Mouse (Mus musculus) G1E (cell line): ENCODE measurements around the gene Gjb5. TPM values are rescaled to one million over a fixed set of nuclear protein-coding genes. Genes with fewer than 3 reads are reported as not detected.

ENCODE experiments used
- ATAC-seq: 2 replicates; pipeline ENCODE4 v1.8.0; 2016; ENCODE audit warnings: mild to moderate bottlenecking; ENCODE audit not compliant: insufficient number of reproducible peaks, poor library complexity, low FRiP score, severe bottlenecking; ENCODE audit errors: extremely low read depth
- DNase-seq: peaks from one replicate; pipeline ENCODE4 v3.0.0; 2012; ENCODE audit warnings: low spot score
- H3K27me3 ChIP-seq: 2 replicates; pipeline ENCODE4 v1.6.1; 2012; ENCODE audit warnings: mild to moderate bottlenecking, low read length, inconsistent platforms; ENCODE audit not compliant: insufficient read depth
- H3K36me3 ChIP-seq: replicated peaks from 2 replicates; pipeline ENCODE3; 2012; ENCODE audit warnings: mild to moderate bottlenecking, inconsistent platforms
- H3K4me1 ChIP-seq: 2 replicates; pipeline ENCODE4 v1.6.1; 2012; ENCODE audit warnings: low read depth, low read length, inconsistent platforms, mixed read lengths; ENCODE audit not compliant: insufficient read depth
- H3K4me3 ChIP-seq: 2 replicates; pipeline ENCODE4 v1.5.1; 2012; ENCODE audit warnings: low read depth, mild to moderate bottlenecking, inconsistent platforms, low read length, moderate library complexity, mixed read lengths
- H3K9me3 ChIP-seq: replicated peaks from 2 replicates; pipeline ENCODE4 v1.6.1; 2012; ENCODE audit warnings: inconsistent platforms
- CTCF ChIP-seq: IDR thresholded peaks from 2 replicates; pipeline ENCODE4 v1.5.1; 2012; ENCODE audit warnings: low read depth, low read length, inconsistent platforms, mixed read lengths
- GATA1 ChIP-seq: IDR thresholded peaks from 2 replicates; pipeline ENCODE4 v1.6.1; 2012; ENCODE audit warnings: borderline replicate concordance, low read length, inconsistent platforms, mixed read lengths
- GATA2 ChIP-seq: IDR thresholded peaks from 2 replicates; pipeline ENCODE4 v1.6.1; 2012; ENCODE audit warnings: low read depth, low read length, inconsistent platforms, borderline replicate concordance
- POLR2AphosphoS5 ChIP-seq: IDR thresholded peaks from 2 replicates; pipeline ENCODE4 v1.6.1; 2012; ENCODE audit warnings: low read depth, low read length, inconsistent platforms; ENCODE audit not compliant: insufficient replicate concordance
- TAL1 ChIP-seq: conservative IDR thresholded peaks from 2 replicates; pipeline ENCODE4 v1.6.1; 2012; ENCODE audit warnings: low read depth, low read length, inconsistent platforms, mixed read lengths
- polyA plus RNA-seq: library from polyadenylated mRNA; stranded (reverse); fragments of >175 nt; gene quantifications from 2 replicates; pipeline ENCODE4 v1.2.3, GENCODE M21; 2012
- total RNA-seq, 2 experiments: library from RNA; stranded (forward) in 1 of 2; stranded (reverse) in 1 of 2; fragments of 200-1000 nt in 1 of 2; fragments of >200 nt in 1 of 2; fragmentation: Nextera tagmentation in 1 of 2; gene quantifications; 2 replicates each; pipeline ENCODE4 v1.2.3; 2014 to 2017

The Gjb5 gene
- total and polyA plus RNA-seq, 3 experiments = 0.27 TPM; not detected in 2

DNA sequence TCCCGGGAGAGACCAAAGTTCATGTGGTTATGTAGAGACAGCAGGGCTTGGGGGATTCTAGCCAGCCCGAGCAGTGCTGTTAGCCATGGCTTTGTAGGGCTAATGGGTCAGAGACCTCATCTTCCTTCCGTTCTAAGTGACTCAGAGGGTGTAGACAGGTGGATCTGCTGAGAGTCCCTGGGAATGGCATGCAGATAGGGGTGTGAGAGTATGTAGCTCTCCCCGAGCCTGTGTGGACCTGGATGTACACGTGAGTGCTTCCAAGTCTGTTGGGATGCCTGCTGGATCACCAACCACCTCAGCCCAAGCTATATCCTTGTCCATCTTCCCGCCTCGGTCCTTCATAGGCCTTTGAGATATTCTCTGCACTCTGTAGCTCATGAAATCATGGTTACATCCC is 29.6 kb downstream of the Gjb5 start:
- no peak overlapping the region for H3K4me3 ChIP-seq
- no peak for ATAC-seq
- no peaks in the 10 kb centered on the region for H3K36me3 ChIP-seq
- no peaks in the 10 kb centered on the region; the same call in 1 of the 2 replicates for H3K27me3 ChIP-seq
- DNase-seq = no peak
- H3K4me1 ChIP-seq = no peaks in the 10 kb centered on the region
- no peak for TF ChIP-seq TAL1
- H3K9me3 ChIP-seq = peaks cover 86% of the 10 kb centered on the region

DNA sequence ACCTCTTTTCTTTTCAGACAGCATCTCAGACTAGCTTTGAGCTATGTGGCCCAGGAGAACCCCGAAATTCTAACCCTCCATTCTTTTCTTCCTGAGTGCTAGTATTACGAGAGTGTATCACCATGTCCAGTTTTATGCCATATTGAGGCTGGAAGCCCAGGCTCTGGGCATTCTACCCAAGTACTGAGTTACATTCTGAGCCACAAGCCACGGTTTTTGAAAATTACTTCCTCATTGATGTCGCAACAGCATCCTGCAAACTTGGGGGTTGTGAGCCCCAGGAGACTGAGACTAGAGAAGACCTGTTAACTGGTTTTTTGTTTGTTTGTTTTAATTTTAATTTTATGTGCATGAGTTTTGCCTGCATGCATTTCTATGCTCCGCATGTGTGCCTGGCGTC is 30.2 kb downstream of the Gjb5 start:
- TF ChIP-seq GATA2 = no peak
- TF ChIP-seq TAL1 = no peak
- DNase-seq (no peak), ATAC-seq (no peak)
- Histone ChIP-seq H3K36me3 (no peaks in the 10 kb centered on the region), H3K9me3 (peaks cover 86% of the 10 kb centered on the region), H3K27me3 (no peaks in the 10 kb centered on the region; the same call in 1 of the 2 replicates), H3K4me3 (no peak overlapping the region), H3K4me1 (no peaks in the 10 kb centered on the region)

DNA sequence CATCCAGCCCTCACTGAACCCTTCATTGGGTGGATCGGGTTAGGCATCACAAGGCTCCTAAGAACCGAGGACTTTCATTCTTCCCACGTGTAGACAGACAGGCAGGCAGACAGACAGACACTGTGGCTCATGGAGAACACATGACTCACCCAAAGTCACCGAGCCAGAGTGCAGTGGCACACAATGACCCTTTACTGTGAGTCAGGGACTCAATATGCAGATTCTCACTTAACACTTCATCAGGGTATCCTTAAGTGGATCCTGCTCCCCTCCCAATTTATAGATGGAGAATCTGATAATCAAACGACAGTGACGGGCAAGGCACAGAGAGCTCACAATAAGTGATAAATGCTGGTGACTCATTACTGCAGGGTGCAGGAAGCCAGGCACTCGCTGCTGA is 30.7 kb downstream of the Gjb5 start:
- H3K27me3 ChIP-seq = no peaks in the 10 kb centered on the region; the same call in 1 of the 2 replicates

DNA sequence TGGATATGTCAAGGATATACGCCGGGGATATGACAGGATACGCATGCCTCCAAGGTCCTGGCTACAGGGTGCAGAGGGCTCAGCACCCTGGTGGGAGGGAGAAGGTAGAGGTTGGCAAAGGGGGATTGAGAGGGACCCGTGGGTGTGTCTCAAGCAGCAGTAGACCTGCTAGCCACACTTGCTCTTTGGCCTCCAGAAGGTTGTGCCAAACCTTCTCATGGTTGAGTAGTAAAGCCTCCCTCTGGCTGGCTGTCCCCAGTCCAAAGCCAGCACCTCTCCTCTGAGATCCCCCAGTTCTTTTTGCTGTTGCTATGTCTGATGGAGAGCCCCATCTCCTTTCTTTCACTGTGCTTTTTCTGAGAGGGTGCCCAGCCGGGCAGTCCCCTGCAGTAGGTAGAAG is 32.7 kb downstream of the Gjb5 start:
- no peaks in the 10 kb centered on the region for H3K36me3 ChIP-seq
- no peaks in the 10 kb centered on the region; the same call in 1 of the 2 replicates for H3K27me3 ChIP-seq
- no peak for ATAC-seq
- H3K4me3 ChIP-seq = no peak overlapping the region
- H3K9me3 ChIP-seq = peaks cover 74% of the 10 kb centered on the region
- H3K4me1 ChIP-seq = no peaks in the 10 kb centered on the region
- DNase-seq = no peak
- no peak for TF ChIP-seq TAL1
- no peak for TF ChIP-seq CTCF
- no peak for TF ChIP-seq POLR2AphosphoS5
- TF ChIP-seq GATA2 = no peak
- no peak for TF ChIP-seq GATA1

More for the DNA sequence above, 30.7 kb downstream of the Gjb5 start:
- ATAC-seq (no peak), DNase-seq (no peak)
- Histone ChIP-seq H3K4me3 (no peak overlapping the region), H3K4me1 (no peaks in the 10 kb centered on the region), H3K9me3 (peaks cover 84% of the 10 kb centered on the region), H3K36me3 (no peaks in the 10 kb centered on the region)
- TF ChIP-seq GATA1 = no peak
- TF ChIP-seq GATA2 = no peak
- TF ChIP-seq TAL1 = no peak
- no peak for TF ChIP-seq POLR2AphosphoS5
- TF ChIP-seq CTCF = no peak

DNA sequence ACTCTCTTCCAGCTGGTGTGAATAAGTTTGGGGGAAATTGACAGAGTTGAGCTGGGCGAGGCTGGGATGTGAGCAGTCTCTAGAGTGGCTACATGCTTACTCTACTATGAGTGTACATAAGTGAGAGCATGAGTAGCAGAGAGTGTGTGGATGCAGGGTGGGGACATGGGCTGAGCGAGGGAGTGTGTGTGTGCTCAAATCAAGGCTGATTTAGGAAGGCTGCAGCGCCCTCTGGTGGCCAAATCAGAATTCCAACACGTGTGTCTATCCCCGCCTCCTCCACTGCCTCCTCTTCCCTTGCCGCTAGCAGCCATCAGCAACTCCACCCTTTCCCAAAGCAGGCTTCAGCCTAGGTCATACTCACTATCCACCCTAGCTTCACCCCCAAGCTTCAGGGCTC is 33.2 kb downstream of the Gjb5 start:
- TF ChIP-seq POLR2AphosphoS5 = no peak
- no peak for TF ChIP-seq GATA2
- TF ChIP-seq GATA1 = no peak
- peak; percentile 10; the same call in 1 of the 2 replicates for TF ChIP-seq CTCF
- ATAC-seq (no peak), DNase-seq (no peak)
- Histone ChIP-seq H3K4me3 (no peak overlapping the region), H3K9me3 (peaks cover 73% of the 10 kb centered on the region), H3K4me1 (no peaks in the 10 kb centered on the region), H3K27me3 (no peaks in the 10 kb centered on the region; the same call in 1 of the 2 replicates), H3K36me3 (no peaks in the 10 kb centered on the region)

DNA sequence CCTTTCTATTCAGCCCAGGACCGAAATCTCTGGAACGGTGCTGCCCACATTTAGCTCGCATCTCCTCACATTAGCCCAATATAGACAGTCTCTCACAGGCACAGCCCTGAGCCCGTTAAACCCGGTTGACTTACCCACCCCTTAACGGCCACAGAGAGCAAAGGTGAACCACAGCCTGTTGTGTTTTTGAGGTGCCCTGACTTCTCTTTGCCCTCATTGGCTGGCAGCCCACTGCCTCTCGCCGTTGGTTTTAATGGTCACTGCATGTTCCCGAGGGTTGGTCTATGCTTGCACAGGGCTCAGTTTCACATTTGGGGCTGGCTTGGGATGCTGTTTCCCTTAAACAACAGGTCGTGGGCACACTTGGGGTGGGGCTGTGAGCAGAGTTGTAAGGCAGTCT is 33.7 kb downstream of the Gjb5 start:
- Histone ChIP-seq H3K36me3 (no peaks in the 10 kb centered on the region), H3K9me3 (peaks cover 72% of the 10 kb centered on the region), H3K4me1 (no peaks in the 10 kb centered on the region), H3K4me3 (no peak overlapping the region), H3K27me3 (no peaks in the 10 kb centered on the region; the same call in 1 of the 2 replicates)
- DNase-seq (no peak), ATAC-seq (no peak)
- TF ChIP-seq GATA1 (no peak), POLR2AphosphoS5 (no peak), GATA2 (no peak), TAL1 (no peak), CTCF (no peak)

DNA sequence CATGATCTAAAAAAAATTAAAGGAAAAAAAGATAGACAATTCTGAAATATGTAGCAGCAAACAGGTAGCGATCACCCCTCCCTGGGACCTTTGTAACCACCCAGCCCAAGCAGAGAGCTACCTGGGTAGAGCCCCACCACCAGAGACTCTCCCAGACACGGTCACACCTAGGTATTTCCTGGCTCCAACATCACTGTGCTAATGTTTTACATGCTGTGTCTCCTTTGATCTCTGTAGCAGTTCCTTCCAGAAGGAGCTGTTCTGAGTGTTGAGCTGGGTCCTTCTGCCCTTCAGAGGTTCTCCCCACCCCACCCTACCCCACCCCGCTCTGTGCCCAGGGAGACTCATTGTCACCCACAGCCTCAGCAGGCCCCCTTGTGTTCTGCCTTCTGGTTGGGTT is 34.3 kb downstream of the Gjb5 start:
- DNase-seq (no peak), ATAC-seq (no peak)
- no peak for TF ChIP-seq TAL1
- TF ChIP-seq GATA1 = no peak
- no peak for TF ChIP-seq CTCF
- TF ChIP-seq GATA2 = no peak
- no peak for TF ChIP-seq POLR2AphosphoS5

More for the DNA sequence above, 34.3 kb downstream of the Gjb5 start:
- no peaks in the 10 kb centered on the region for H3K4me1 ChIP-seq
- no peaks in the 10 kb centered on the region; the same call in 1 of the 2 replicates for H3K27me3 ChIP-seq
- H3K4me3 ChIP-seq = no peak overlapping the region
- H3K36me3 ChIP-seq = no peaks in the 10 kb centered on the region
- H3K9me3 ChIP-seq = peaks cover 69% of the 10 kb centered on the region
